In the genomic region with DNA sequence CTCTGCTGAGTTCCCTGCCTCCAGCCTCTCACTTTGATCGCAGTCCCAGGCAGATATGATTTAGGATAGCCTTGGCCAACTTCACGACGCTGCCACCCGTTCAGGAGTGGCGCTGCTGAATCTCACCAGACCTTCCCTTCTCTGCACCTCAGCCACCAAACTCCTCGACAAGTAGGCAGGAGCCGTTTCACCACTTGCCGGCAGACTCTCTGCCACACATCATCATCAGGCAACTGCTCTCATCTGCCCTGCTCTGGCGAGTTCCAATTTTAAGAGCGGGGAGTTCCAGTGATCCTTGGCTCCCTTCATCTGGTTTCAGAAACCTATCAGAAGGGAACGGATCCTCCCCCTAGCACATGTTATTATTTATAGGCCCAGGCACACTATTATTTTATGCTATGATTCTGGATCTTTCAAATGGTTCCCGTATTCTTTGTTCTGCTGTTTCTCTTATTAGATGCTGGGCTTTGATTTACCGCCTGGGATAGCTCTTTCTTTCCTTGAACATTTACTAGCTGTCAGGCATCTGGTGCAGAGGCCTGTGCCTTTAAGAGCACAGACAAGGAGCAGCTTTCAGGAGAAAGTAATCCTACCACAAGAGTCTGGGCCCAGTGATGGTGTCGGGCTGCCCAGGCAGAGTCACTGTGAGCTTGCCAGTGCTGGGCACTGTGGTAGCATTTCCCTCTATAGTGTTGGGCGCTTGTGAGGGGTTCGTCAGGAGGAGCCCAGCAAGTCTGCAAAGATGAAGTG, we compare ENCODE assay signal across 21 mouse cellular contexts.
A peak's percentile ranks its signal among the peaks of the same experiment; 100 is the strongest.
DNase-seq lines count a peak whose midpoint lies in the region; ATAC-seq and TF ChIP-seq lines count a peak whose summit lies in the region.
"Had no signal": no experiment of that assay in that cellular context is flagged by ENCODE, and none has a peak within 500 bp of the region (broad histone marks: within the 10 kb centered on the region; RNA-seq: fewer than 3 reads in every experiment).

No protein-coding gene starts in this region.

- DNase-seq in layer of hippocampus, adult 11-12 months (ENCODE audit: low spot score): peak; percentile 14
- DNase-seq in layer of hippocampus, postnatal 10 days (ENCODE audit: low spot score in 2 of 2): no peak
- DNase-seq in embryonic facial prominence, embryonic 14.5 days (ENCODE audit: low spot score): peak; percentile 24
- DNase-seq in limb, embryonic 14.5 days (ENCODE audit: low spot score): peak; percentile 57
- DNase-seq in cerebellum, adult 11-12 months: no peak
- DNase-seq in thymus, postnatal 0 days (ENCODE audit: low spot score): no peak
- DNase-seq: cerebellum, adult 9-11 months; gastrocnemius, postnatal 36 days; kidney, postnatal 14 days; liver, embryonic 13.5 days; lung, embryonic 14.5 days; right cerebral cortex, postnatal 25 days; thymus, adult 2 months had no signal

- no peaks in the 10 kb centered on the region for H3K36me3 ChIP-seq in embryonic facial prominence, embryonic 14.5 days (ENCODE audit: control insufficient read depth, insufficient read depth, low read length)
- no peaks in the 10 kb centered on the region for H3K36me3 ChIP-seq in limb, embryonic 14.5 days (ENCODE audit: control insufficient read depth, insufficient read depth, low read length)
- H3K36me3 ChIP-seq: forebrain, embryonic 12.5 days; hindbrain, embryonic 10.5 days; liver, embryonic 13.5 days; midbrain, embryonic 12.5 days; stomach, embryonic 15.5 days had no signal

- no peaks in the 10 kb centered on the region for H3K9me3 ChIP-seq in embryonic facial prominence, embryonic 14.5 days (ENCODE audit: control insufficient read depth, low read length)
- H3K9me3 ChIP-seq in limb, embryonic 14.5 days (ENCODE audit: control insufficient read depth, low read length): no peaks in the 10 kb centered on the region
- H3K9me3 ChIP-seq: forebrain, embryonic 12.5 days; hindbrain, embryonic 10.5 days; liver, embryonic 13.5 days; midbrain, embryonic 12.5 days; stomach, embryonic 15.5 days had no signal

- 0 out of 2 replicates have a peak, but pooled peaks have one; percentile 3 for TF ChIP-seq CTCF in cortical plate, adult 2 months (IDR thresholded peaks at IDR 0.05; ENCODE audit: extremely low read depth, insufficient read depth, low read length)

- H3K27me3 ChIP-seq in embryonic facial prominence, embryonic 14.5 days (replicated peaks; ENCODE audit: control insufficient read depth, insufficient read depth, low read length): no peaks in the 10 kb centered on the region
- H3K27me3 ChIP-seq in limb, embryonic 14.5 days (ENCODE audit: control insufficient read depth, insufficient read depth, low read length): no peaks in the 10 kb centered on the region
- H3K27me3 ChIP-seq: forebrain, embryonic 12.5 days; liver, embryonic 13.5 days; stomach, embryonic 15.5 days had no signal

- ATAC-seq in embryonic facial prominence, embryonic 14.5 days (ENCODE audit: low read depth): no peak
- ATAC-seq in limb, embryonic 14.5 days (ENCODE audit: low FRiP score, low read depth): peak; percentile 58; the same call in 1 of the 2 replicates
- ATAC-seq: hindbrain, postnatal 0 days; intestine, postnatal 0 days had no signal

- H3K4me1 ChIP-seq in cortical plate, adult 2 months (ENCODE audit: control insufficient read depth, insufficient read depth, low read length): no peaks in the 10 kb centered on the region
- H3K4me1 ChIP-seq in embryonic facial prominence, embryonic 14.5 days (ENCODE audit: control insufficient read depth, insufficient read depth, low read length): peaks cover 8% of the 10 kb centered on the region; the same call in 1 of the 2 replicates
- 0 out of 2 replicates have a peak, but pooled peaks cover 3% of the 10 kb centered on the region for H3K4me1 ChIP-seq in limb, embryonic 14.5 days (ENCODE audit: control insufficient read depth, insufficient read depth, low read length)
- H3K4me1 ChIP-seq: forebrain, embryonic 12.5 days; hindbrain, embryonic 10.5 days; liver, embryonic 13.5 days; midbrain, embryonic 12.5 days; stomach, embryonic 15.5 days had no signal

- no peak overlapping the region for H3K9ac ChIP-seq in embryonic facial prominence, embryonic 14.5 days (ENCODE audit: low read depth, low read length)
- H3K9ac ChIP-seq in limb, embryonic 14.5 days (ENCODE audit: low read depth, low read length, severe bottlenecking): no peak overlapping the region
- H3K9ac ChIP-seq: forebrain, embryonic 12.5 days; liver, embryonic 13.5 days; lung, embryonic 14.5 days; midbrain, embryonic 12.5 days; stomach, embryonic 15.5 days had no signal

- no peak overlapping the region for H3K4me3 ChIP-seq in cortical plate, adult 2 months (ENCODE audit: insufficient read depth, low read length)
- no peak overlapping the region for H3K4me3 ChIP-seq in embryonic facial prominence, embryonic 14.5 days (ENCODE audit: low read depth, low read length)
- H3K4me3 ChIP-seq in limb, embryonic 14.5 days (replicated peaks; ENCODE audit: low read length): no peak overlapping the region
- H3K4me3 ChIP-seq: forebrain, embryonic 12.5 days; hindbrain, embryonic 10.5 days; liver, embryonic 13.5 days; midbrain, embryonic 12.5 days; stomach, embryonic 15.5 days had no signal

- WGBS in embryonic facial prominence, embryonic 14.5 days: 54% methylated on average over 16 of the region's 16 CpGs
- WGBS in limb, embryonic 14.5 days: 27% methylated on average over 16 of the region's 16 CpGs

- no peak for TF ChIP-seq POLR2A in cortical plate, adult 2 months (IDR thresholded peaks at IDR 0.05; ENCODE audit: extremely low read depth, insufficient read depth, low read length)
- no peak for TF ChIP-seq POLR2A in limb, embryonic 14.5 days (IDR thresholded peaks at IDR 0.05; ENCODE audit: borderline replicate concordance, extremely low read depth, insufficient read depth, insufficient read length)

- no peak overlapping the region for H3K4me2 ChIP-seq in embryonic facial prominence, embryonic 14.5 days (ENCODE audit: low read depth, low read length)
- no peak overlapping the region for H3K4me2 ChIP-seq in limb, embryonic 14.5 days (replicated peaks; ENCODE audit: low read depth, low read length, severe bottlenecking)
- H3K4me2 ChIP-seq: forebrain, embryonic 12.5 days; liver, embryonic 13.5 days; lung, embryonic 14.5 days; midbrain, embryonic 12.5 days; stomach, embryonic 15.5 days had no signal

- no peak overlapping the region for H3K27ac ChIP-seq in cortical plate, adult 2 months (ENCODE audit: insufficient read depth, low read length)
- 0 out of 2 replicates have a peak overlapping the region, but pooled peaks have one; percentile 39 for H3K27ac ChIP-seq in embryonic facial prominence, embryonic 14.5 days (replicated peaks; ENCODE audit: low read depth, low read length)
- H3K27ac ChIP-seq in limb, embryonic 14.5 days (replicated peaks; ENCODE audit: low read depth, low read length): no peak overlapping the region
- H3K27ac ChIP-seq: forebrain, embryonic 12.5 days; hindbrain, embryonic 10.5 days; hindbrain, postnatal 0 days; liver, embryonic 13.5 days; macrophage; midbrain, embryonic 12.5 days; stomach, embryonic 15.5 days had no signal

Comparison
In these comparisons a context has a peak if more than half of its experiments do, and no peak if none do; other contexts are left out.
1. DNase-seq: peak in layer of hippocampus, adult 11-12 months (single experiment), embryonic facial prominence, embryonic 14.5 days (single experiment) and limb, embryonic 14.5 days (single experiment); none in layer of hippocampus, postnatal 10 days (0 of 2), cerebellum, adult 11-12 months (single experiment) and thymus, postnatal 0 days (single experiment).